Mouse (Mus musculus) spleen, postnatal 4 days (tissue): ENCODE measurements around the gene Lamtor1.

Experiments
- DNase-seq, 2 experiments: peaks; one replicate each; pipeline ENCODE4 v3.0.0; 2022; ENCODE audit warnings: low spot score in 2 of 2

Lamtor1 gene

GRCm38 (mm10) chr7:101905561-101906286, at the start of gene Lamtor1:
TSS of gene Lamtor1 (plus strand) at chr7:101905904.
- DNase-seq: peak; percentile 99

GRCm38 (mm10) chr7:101857094-101857493, 48.6 kb upstream of the Lamtor1 start, which contains the start of gene Folr2:
TSS of gene Folr2 (minus strand) at chr7:101857194.
- DNase-seq: no peak

- DNase-seq: peak in 1 of 2 experiments; percentile 19
Measured at GRCm38 (mm10) chr7:101858362-101858761, 47.3 kb upstream of the Lamtor1 start.

GRCm38 (mm10) chr7:101860978-101861377, 44.7 kb upstream of the Lamtor1 start:
- DNase-seq: no peak

- no peak for DNase-seq
Measured at GRCm38 (mm10) chr7:101862291-101862690, 43.4 kb upstream of the Lamtor1 start.

- DNase-seq: no peak
Measured at GRCm38 (mm10) chr7:101863415-101863814, 42.3 kb upstream of the Lamtor1 start, which contains the start of gene Anapc15. TSS of gene Anapc15 (plus strand) at chr7:101863715.

GRCm38 (mm10) chr7:101866491-101867265, 39.0 kb upstream of the Lamtor1 start:
- DNase-seq: no peak

- no peak for DNase-seq
Measured at GRCm38 (mm10) chr7:101867482-101867881, 38.2 kb upstream of the Lamtor1 start.

- DNase-seq: no peak
Measured at GRCm38 (mm10) chr7:101868241-101869162, 37.2 kb upstream of the Lamtor1 start.

GRCm38 (mm10) chr7:101869163-101869500, 36.6 kb upstream of the Lamtor1 start:
- DNase-seq: no peak

GRCm38 (mm10) chr7:101870629-101871028, 35.1 kb upstream of the Lamtor1 start, which contains the start of gene Folr1:
TSS of gene Folr1 (minus strand) at chr7:101870788.
- DNase-seq: no peak

GRCm38 (mm10) chr7:101871296-101871695, 34.4 kb upstream of the Lamtor1 start:
- no peak for DNase-seq

- DNase-seq: no peak
Measured at GRCm38 (mm10) chr7:101875978-101876377, 29.7 kb upstream of the Lamtor1 start.

- no peak for DNase-seq
Measured at GRCm38 (mm10) chr7:101880855-101881254, 24.8 kb upstream of the Lamtor1 start.

- no peak for DNase-seq
Measured at GRCm38 (mm10) chr7:101882413-101883154, 23.1 kb upstream of the Lamtor1 start.

- no peak for DNase-seq
Measured at GRCm38 (mm10) chr7:101884160-101884559, 21.5 kb upstream of the Lamtor1 start.

- DNase-seq: no peak
Measured at GRCm38 (mm10) chr7:101886274-101886673, 19.4 kb upstream of the Lamtor1 start.

- no peak for DNase-seq
Measured at GRCm38 (mm10) chr7:101888460-101888859, 17.2 kb upstream of the Lamtor1 start.

- no peak for DNase-seq
Measured at GRCm38 (mm10) chr7:101895695-101896094, 10.0 kb upstream of the Lamtor1 start.

GRCm38 (mm10) chr7:101896104-101897066, 9.3 kb upstream of the Lamtor1 start:
- peak; percentile 95 for DNase-seq
